ENCODE assay signal across 10 mouse cellular contexts in the genomic region with DNA sequence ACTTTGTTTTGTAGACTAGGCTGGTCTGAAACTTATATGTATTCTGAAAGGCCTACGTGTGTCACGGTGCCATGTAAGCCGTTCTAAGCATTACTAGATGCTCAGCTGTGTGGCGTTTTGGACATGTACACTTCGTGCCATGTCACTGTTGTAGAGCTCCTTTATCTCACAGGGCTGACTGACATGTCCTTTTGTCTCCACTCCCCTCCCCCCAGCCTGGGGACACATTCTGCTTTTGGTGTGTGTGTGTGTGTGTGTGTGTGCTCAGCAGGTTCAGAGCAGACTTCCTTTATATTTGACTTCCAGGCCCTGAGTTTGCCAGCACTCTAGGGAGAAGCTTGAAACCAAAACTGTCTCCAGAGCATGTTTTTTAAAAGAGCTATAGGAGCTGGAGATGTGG. TPM values are rescaled to one million over a fixed set of nuclear protein-coding genes. Genes with fewer than 3 reads are reported as not detected.
DNase-seq lines count a peak whose midpoint lies in the region; ATAC-seq and TF ChIP-seq lines count a peak whose summit lies in the region.
"Had no signal": no experiment of that assay in that cellular context is flagged by ENCODE, and none has a peak within 500 bp of the region (broad histone marks: within the 10 kb centered on the region; RNA-seq: fewer than 3 reads in every experiment).

No protein-coding gene starts in this region.

- ATAC-seq in heart, embryonic 16.5 days (replicated peaks; ENCODE audit: extremely low read depth, insufficient read depth, low FRiP score) = 0 out of 2 replicates have a peak, but pooled peaks have one; percentile 29
- peak; percentile 55; the same call in 1 of the 2 replicates for ATAC-seq in forebrain, embryonic 15.5 days (replicated peaks)

- peak overlapping the region; percentile 16; the same call in 1 of the 2 replicates for H3K9ac ChIP-seq in heart, embryonic 16.5 days (ENCODE audit: low read length)
- no peak overlapping the region for H3K9ac ChIP-seq in MEL (ENCODE audit: control insufficient read depth, low read depth, low read length, poor library complexity, severe bottlenecking)
- H3K9ac ChIP-seq in forebrain, embryonic 15.5 days (replicated peaks) = no peak overlapping the region
- H3K9ac ChIP-seq: kidney, embryonic 15.5 days had no signal

- TF ChIP-seq POLR2A in MEL (IDR thresholded peaks at IDR 0.05; ENCODE audit: control insufficient read depth in 1 of 2, insufficient read depth in 1 of 2, low read depth in 1 of 2, low read length in 2 of 2, poor library complexity in 1 of 2) = no peak
- TF ChIP-seq POLR2A in lung, adult 2 months (IDR thresholded peaks at IDR 0.05; ENCODE audit: borderline replicate concordance, extremely low read depth, low read depth, low read length) = no peak

- no peaks in the 10 kb centered on the region for H3K27me3 ChIP-seq in heart, embryonic 16.5 days (ENCODE audit: control insufficient read depth, insufficient read depth, low read length)
- no peaks in the 10 kb centered on the region for H3K27me3 ChIP-seq in MEL (ENCODE audit: control insufficient read depth in 1 of 2, insufficient read depth in 2 of 2, low read length in 2 of 2)
- H3K27me3 ChIP-seq in forebrain, embryonic 15.5 days = no peaks in the 10 kb centered on the region
- H3K27me3 ChIP-seq: kidney, embryonic 15.5 days had no signal

- H3K27ac ChIP-seq in heart, embryonic 16.5 days (ENCODE audit: low read length) = peak overlapping the region; percentile 3; the same call in 1 of the 2 replicates
- H3K27ac ChIP-seq in MEL (ENCODE audit: control insufficient read depth, low read depth, low read length) = no peak overlapping the region; the same call in 1 of the 2 replicates
- H3K27ac ChIP-seq in forebrain, embryonic 15.5 days (replicated peaks) = peak overlapping the region; percentile 69
- H3K27ac ChIP-seq: kidney, embryonic 15.5 days had no signal

- WGBS in heart, embryonic 16.5 days = 44% methylated on average over 5 of the region's 5 CpGs
- WGBS in forebrain, embryonic 15.5 days = 8% methylated on average over 5 of the region's 5 CpGs
- WGBS in lung, adult 2 months = 63% methylated on average over 5 of the region's 5 CpGs

- H3K4me3 ChIP-seq in heart, embryonic 16.5 days (ENCODE audit: low read length) = no peak overlapping the region
- H3K4me3 ChIP-seq in MEL (ENCODE audit: control insufficient read depth in 1 of 2, insufficient read depth in 1 of 2, low read depth in 2 of 2, low read length in 2 of 2) = no peak overlapping the region
- H3K4me3 ChIP-seq in forebrain, embryonic 15.5 days = no peak overlapping the region
- H3K4me3 ChIP-seq in lung, adult 2 months (replicated peaks; ENCODE audit: extremely low read depth, low read depth, low read length) = no peak overlapping the region
- H3K4me3 ChIP-seq: kidney, embryonic 15.5 days had no signal

- no peak for DNase-seq in heart, adult 8-10 months (ENCODE audit: low spot score)
- peak; percentile 61 for DNase-seq in MEL (ENCODE audit: low read depth, low spot score)
- peak; percentile 80 for DNase-seq in naive thymus-derived CD4-positive, alpha-beta T cell, adult 2 months (ENCODE audit: low read depth)
- no peak for DNase-seq in testis, postnatal 10 days (ENCODE audit: low spot score)
- DNase-seq in lung, adult 2 months = no peak
- no peak for DNase-seq in frontal cortex, postnatal 14 days (ENCODE audit: low spot score in 2 of 2)
- DNase-seq: cerebellum, postnatal 25 days had no signal

- H3K4me2 ChIP-seq in heart, embryonic 16.5 days (ENCODE audit: low read depth, low read length) = no peak overlapping the region
- no peak overlapping the region for H3K4me2 ChIP-seq in forebrain, embryonic 15.5 days (replicated peaks)
- H3K4me2 ChIP-seq: kidney, embryonic 15.5 days had no signal

- no peak for TF ChIP-seq RAD21 in MEL (IDR thresholded peaks at IDR 0.05; ENCODE audit: low read depth, low read length)

- TF ChIP-seq EP300 in MEL (IDR thresholded peaks at IDR 0.05; ENCODE audit: low read depth in 1 of 2, low read length in 2 of 2) = no peak

- H3K9me3 ChIP-seq in heart, embryonic 16.5 days (replicated peaks; ENCODE audit: control insufficient read depth, low read length) = no peaks in the 10 kb centered on the region
- no peaks in the 10 kb centered on the region for H3K9me3 ChIP-seq in MEL (replicated peaks; ENCODE audit: insufficient read depth, low read length)
- H3K9me3 ChIP-seq in forebrain, embryonic 15.5 days = no peaks in the 10 kb centered on the region
- H3K9me3 ChIP-seq: kidney, embryonic 15.5 days had no signal

- H3K36me3 ChIP-seq in heart, embryonic 16.5 days (ENCODE audit: control insufficient read depth, insufficient read depth) = no peaks in the 10 kb centered on the region
- peaks cover 0 to 18% of the 10 kb centered on the region in 2 experiments; a peak in 2 of 4 replicates for H3K36me3 ChIP-seq in MEL (ENCODE audit: control insufficient read depth in 1 of 2, insufficient read depth in 2 of 2, low read length in 2 of 2)
- no peaks in the 10 kb centered on the region for H3K36me3 ChIP-seq in forebrain, embryonic 15.5 days
- H3K36me3 ChIP-seq: kidney, embryonic 15.5 days had no signal

- TF ChIP-seq CTCF in MEL (IDR thresholded peaks at IDR 0.05 in 2 of 3, conservative IDR thresholded peaks at IDR 0.05 in 1 of 3; ENCODE audit: control insufficient read depth in 1 of 3, insufficient read depth in 1 of 3, low read depth in 2 of 3, low read length in 3 of 3, poor library complexity in 1 of 3, severe bottlenecking in 1 of 3) = no peak
- TF ChIP-seq CTCF in lung, adult 2 months (IDR thresholded peaks at IDR 0.05; ENCODE audit: insufficient read depth, low read length) = no peak

- H3K4me1 ChIP-seq in heart, embryonic 16.5 days (ENCODE audit: control insufficient read depth, insufficient read depth, low read length) = peaks cover 14% of the 10 kb centered on the region
- H3K4me1 ChIP-seq in MEL (ENCODE audit: control insufficient read depth in 1 of 2, insufficient read depth in 2 of 2, low read length in 2 of 2) = peaks cover 7 to 21% of the 10 kb centered on the region in 2 experiments
- peaks cover 19% of the 10 kb centered on the region for H3K4me1 ChIP-seq in forebrain, embryonic 15.5 days
- H3K4me1 ChIP-seq in lung, adult 2 months (ENCODE audit: control insufficient read depth, insufficient read depth, low read length) = no peaks in the 10 kb centered on the region

- peaks cover 2% of the 10 kb centered on the region for H3K79me2 ChIP-seq in MEL (ENCODE audit: control insufficient read depth, insufficient read depth, low read length, poor library complexity)

TF ChIP-seq in MEL, 35 proteins besides CTCF, POLR2A, EP300 and RAD21:
- TF ChIP-seq ETS1 (IDR thresholded peaks at IDR 0.05; ENCODE audit: low read depth, low read length) (peak; percentile 33; the same call in 1 of the 2 replicates), UBTF (IDR thresholded peaks at IDR 0.05; ENCODE audit: borderline replicate concordance, insufficient read depth, low read depth, low read length) (no peak)

RNA-seq across cellular contexts. Expression of a gene that starts 4.8 kb away (rescaled TPM):
- 58.7 and 61.4 TPM in 2 replicates for polyA plus RNA-seq in heart, embryonic 16.5 days (2015; fragmentation: Nextera tagmentation; extraction: Ambion mirVana)
- total RNA-seq in heart, adult 8-10 months (2022) = 10 to 100 TPM; 13.7 to 24.0 (median 16.5) TPM
- 27.4 and 28.6 TPM in 2 replicates for total RNA-seq in MEL (2012; rRNA removed)
- polyA plus RNA-seq in MEL (2012; ENCODE audit: insufficient read depth in 1 of 2, insufficient read length in 2 of 2, low read depth in 1 of 2, low replicate concordance in 2 of 2, missing spikeins in 1 of 2) = 10 to 100 TPM in 1 of 2 experiments, not detected in 1; 66.0 TPM
- 106 and 109 TPM in 2 replicates for polyA plus RNA-seq in forebrain, embryonic 15.5 days (2015; fragmentation: Nextera tagmentation; extraction: Ambion mirVana)
- 36.6 and 39.3 TPM in 2 replicates for polyA plus RNA-seq in lung, adult 2 months (2012; rRNA removed)

RNA-seq across cellular contexts. Expression of a gene that starts 58.8 kb away (rescaled TPM):
- polyA plus RNA-seq in heart, embryonic 16.5 days (2015; fragmentation: Nextera tagmentation; extraction: Ambion mirVana) = 3.8 and 7.2 TPM in 2 replicates
- 10 to 100 TPM in 3 of 4 experiments, 1 to 10 TPM in 1; 9.5 to 11.9 (median 11.1) TPM for total RNA-seq in heart, adult 8-10 months (2022)
- 2.1 and 2.4 TPM in 2 replicates for total RNA-seq in MEL (2012; rRNA removed)
- polyA plus RNA-seq in MEL (2012; ENCODE audit: insufficient read depth in 1 of 2, insufficient read length in 2 of 2, low read depth in 1 of 2, low replicate concordance in 2 of 2, missing spikeins in 1 of 2) = 1 to 10 TPM in 1 of 2 experiments, not detected in 1; 8.1 TPM
- 10.9 TPM in 2 replicates for polyA plus RNA-seq in forebrain, embryonic 15.5 days (2015; fragmentation: Nextera tagmentation; extraction: Ambion mirVana)
- 7.7 and 7.8 TPM in 2 replicates for polyA plus RNA-seq in lung, adult 2 months (2012; rRNA removed)

Comparison
In these comparisons a context has a peak if more than half of its experiments do, and no peak if none do; other contexts are left out.
1. DNase-seq: peak in MEL (single experiment) and naive thymus-derived CD4-positive, alpha-beta T cell, adult 2 months (single experiment); none in heart, adult 8-10 months (single experiment), testis, postnatal 10 days (single experiment), lung, adult 2 months (single experiment) and frontal cortex, postnatal 14 days (0 of 2).